Mouse (Mus musculus): Measurements from ENCODE around the gene Bag2. TPM values are rescaled to one million over a fixed set of nuclear protein-coding genes. Genes with fewer than 3 reads are reported as not detected.

Gene Bag2
- polyA plus RNA-seq, 1 experiment from 2014 or later = 49.6 TPM

GRCm38 (mm10) chr1:33709615-33710014, 48.0 kb downstream of the Bag2 start:
- WGBS = 69% methylated on average over 2 of the region's 2 CpGs

GRCm38 (mm10) chr1:33701244-33701643, 56.4 kb downstream of the Bag2 start:
- Histone ChIP-seq H3K36me3 (replicated peaks; ENCODE audit: control insufficient read depth, insufficient read depth, low read depth, low read length) (no peaks in the 10 kb centered on the region), H3K9ac (replicated peaks; ENCODE audit: low read length) (no peak overlapping the region), H3K4me2 (ENCODE audit: low read depth, low read length) (no peak overlapping the region), H3K27ac (replicated peaks; ENCODE audit: low read depth, low read length) (no peak overlapping the region), H3K9me3 (replicated peaks; ENCODE audit: control insufficient read depth, low read length) (no peaks in the 10 kb centered on the region), H3K4me1 (ENCODE audit: control insufficient read depth, insufficient read depth, low read length) (no peaks in the 10 kb centered on the region), H3K4me3 (ENCODE audit: low read depth, low read length) (no peak overlapping the region), H3K27me3 (ENCODE audit: control insufficient read depth, insufficient read depth, low read length) (no peaks in the 10 kb centered on the region)
- no peak for ATAC-seq (replicated peaks; ENCODE audit: insufficient number of reproducible peaks, low FRiP score, low TSS enrichment, low read depth)
- no peak for DNase-seq (ENCODE audit: low spot score)
- 83% methylated on average over 3 of the region's 3 CpGs for WGBS

More at GRCm38 (mm10) chr1:33709615-33710014, 48.0 kb downstream of the Bag2 start:
- Histone ChIP-seq H3K36me3 (replicated peaks; ENCODE audit: control insufficient read depth, insufficient read depth, low read depth, low read length) (no peaks in the 10 kb centered on the region), H3K9me3 (replicated peaks; ENCODE audit: control insufficient read depth, low read length) (no peaks in the 10 kb centered on the region), H3K4me2 (ENCODE audit: low read depth, low read length) (no peak overlapping the region), H3K4me3 (ENCODE audit: low read depth, low read length) (no peak overlapping the region), H3K27ac (replicated peaks; ENCODE audit: low read depth, low read length) (no peak overlapping the region), H3K9ac (replicated peaks; ENCODE audit: low read length) (no peak overlapping the region), H3K4me1 (ENCODE audit: control insufficient read depth, insufficient read depth, low read length) (no peaks in the 10 kb centered on the region), H3K27me3 (ENCODE audit: control insufficient read depth, insufficient read depth, low read length) (no peaks in the 10 kb centered on the region)
- no peak for ATAC-seq (replicated peaks; ENCODE audit: insufficient number of reproducible peaks, low FRiP score, low TSS enrichment, low read depth)
- DNase-seq (ENCODE audit: low spot score) = no peak

- Histone ChIP-seq H3K4me1 (ENCODE audit: control insufficient read depth, insufficient read depth, low read length) (no peaks in the 10 kb centered on the region), H3K9ac (replicated peaks; ENCODE audit: low read length) (no peak overlapping the region), H3K4me3 (ENCODE audit: low read depth, low read length) (no peak overlapping the region), H3K9me3 (replicated peaks; ENCODE audit: control insufficient read depth, low read length) (no peaks in the 10 kb centered on the region), H3K4me2 (ENCODE audit: low read depth, low read length) (no peak overlapping the region), H3K27ac (replicated peaks; ENCODE audit: low read depth, low read length) (no peak overlapping the region), H3K27me3 (ENCODE audit: control insufficient read depth, insufficient read depth, low read length) (no peaks in the 10 kb centered on the region), H3K36me3 (replicated peaks; ENCODE audit: control insufficient read depth, insufficient read depth, low read depth, low read length) (no peaks in the 10 kb centered on the region)
- 87% methylated on average over 2 of the region's 2 CpGs for WGBS
- ATAC-seq (replicated peaks; ENCODE audit: insufficient number of reproducible peaks, low FRiP score, low TSS enrichment, low read depth) (no peak), DNase-seq (ENCODE audit: low spot score) (no peak)
Measured at GRCm38 (mm10) chr1:33696016-33696415, 61.6 kb downstream of the Bag2 start.

Other genes with a start within 250 kb of the Bag2 start
- 54.6 and 56.3 TPM in 2 replicates for gene Prim2, start 88.0 kb downstream of the Bag2 start, polyA plus RNA-seq (2014; fragmentation: Nextera tagmentation; extraction: Ambion mirVana)
- 28.8 and 33.0 TPM in 2 replicates for gene Rab23, start 37.9 kb downstream of the Bag2 start, polyA plus RNA-seq (2014; fragmentation: Nextera tagmentation; extraction: Ambion mirVana)
- gene Zfp451, start 56.8 kb upstream of the Bag2 start, polyA plus RNA-seq (2014; fragmentation: Nextera tagmentation; extraction: Ambion mirVana) = 41.7 and 42.8 TPM in 2 replicates
- gene Bend6, start 150.0 kb upstream of the Bag2 start, polyA plus RNA-seq (2014; fragmentation: Nextera tagmentation; extraction: Ambion mirVana) = 2.3 and 2.8 TPM in 2 replicates
- 20.7 and 21.8 TPM in 2 replicates for gene Dst, start 150.4 kb upstream of the Bag2 start, polyA plus RNA-seq (2014; fragmentation: Nextera tagmentation; extraction: Ambion mirVana)